Mouse (Mus musculus) kidney, embryonic 16.5 days (tissue): ENCODE measurements around the gene Trub1. TPM values are rescaled to one million over a fixed set of nuclear protein-coding genes. Genes with fewer than 3 reads are reported as not detected.

Experiments used
- ATAC-seq: fragments of 200-750 bp; cut with Nextera tagmentation; 2 replicates; pipeline ENCODE4 v1.8.0; 2017; ENCODE audit warnings: moderate TSS enrichment; ENCODE audit not compliant: low FRiP score, low TSS enrichment
- H3K27ac ChIP-seq: fragments of 300-500 bp; sonication (generic); 2 replicates; pipeline ENCODE4 v1.5.1; 2014; ENCODE audit warnings: low read length
- H3K27me3 ChIP-seq: fragments of 300-500 bp; sonication (generic); 2 replicates; pipeline ENCODE4 v1.6.1; 2014; ENCODE audit warnings: low read length, control low read depth, mixed read lengths; ENCODE audit not compliant: insufficient read depth
- H3K36me3 ChIP-seq: fragments of 300-500 bp; sonication (generic); 2 replicates; pipeline ENCODE4 v1.6.1; 2014; ENCODE audit warnings: low read length, control low read depth, mixed read lengths; ENCODE audit not compliant: insufficient read depth
- H3K4me1 ChIP-seq: fragments of 300-500 bp; sonication (generic); 2 replicates; pipeline ENCODE4 v1.6.1; 2014; ENCODE audit warnings: low read length, control low read depth, mixed read lengths; ENCODE audit not compliant: insufficient read depth
- H3K4me2 ChIP-seq: fragments of 300-500 bp; sonication (generic); replicated peaks from 2 replicates; pipeline ENCODE4 v1.6.1; 2014; ENCODE audit warnings: low read depth, low read length
- H3K4me3 ChIP-seq: fragments of 300-500 bp; sonication (generic); 2 replicates; pipeline ENCODE4 v1.5.1; 2014; ENCODE audit warnings: mild to moderate bottlenecking, low read length
- H3K9ac ChIP-seq: fragments of 300-500 bp; sonication (generic); replicated peaks from 2 replicates; pipeline ENCODE4 v1.6.1; 2014; ENCODE audit warnings: low read length
- H3K9me3 ChIP-seq: fragments of 300-500 bp; sonication (generic); 2 replicates; pipeline ENCODE4 v1.6.1; 2016; ENCODE audit warnings: low read length, control low read depth
- WGBS: fragments of 180-500 bp; shearing (Covaris S2); extraction: QIAGEN DNeasy Blood & Tissue Kit; methylation state at CpG from one replicate; pipeline ENCODE4 v1.1.7; 2014; 5-methylcytosine and 5-hydroxymethylcytosine counted together
- polyA plus RNA-seq: library from polyadenylated mRNA; unstranded; fragments of >200 nt; fragmentation: Nextera tagmentation; extraction: Ambion mirVana; gene quantifications from 2 replicates; pipeline ENCODE4 v1.2.1, GENCODE M21; 2015

Gene Trub1
- polyA plus RNA-seq = 25.8 and 26.6 TPM in 2 replicates

GRCm38 (mm10) chr19:57452492-57453217, at the start of gene Trub1:
TSS of gene Trub1 (plus strand) at chr19:57452912.
- peak within 1 kb of the TSS; percentile 84 for H3K9ac ChIP-seq
- 4% methylated on average over 26 of the region's 26 CpGs for WGBS
- no peaks in the 10 kb centered on the region; the same call in 1 of the 2 replicates for H3K9me3 ChIP-seq
- peak within 1 kb of the TSS; percentile 58 for H3K27ac ChIP-seq
- peaks cover 12% of the 10 kb centered on the region for H3K4me1 ChIP-seq
- ATAC-seq = peak; percentile 99
- no peaks in the 10 kb centered on the region for H3K27me3 ChIP-seq
- peak within 1 kb of the TSS; percentile 79 for H3K4me3 ChIP-seq
- peak within 1 kb of the TSS; percentile 68 for H3K4me2 ChIP-seq
- 0 out of 2 replicates have a peak, but pooled peaks cover 3% of the 10 kb centered on the region for H3K36me3 ChIP-seq

- no peaks in the 10 kb centered on the region for H3K9me3 ChIP-seq
- H3K27ac ChIP-seq = peak overlapping the region; percentile 56
- WGBS = 9% methylated on average over 24 of the region's 24 CpGs
- peak; percentile 76 for ATAC-seq
- peak overlapping the region; percentile 37 for H3K4me2 ChIP-seq
- H3K9ac ChIP-seq = no peak overlapping the region
- no peak overlapping the region for H3K4me3 ChIP-seq
- peaks cover 11% of the 10 kb centered on the region; the same call in 1 of the 2 replicates for H3K4me1 ChIP-seq
- H3K36me3 ChIP-seq = no peaks in the 10 kb centered on the region
- H3K27me3 ChIP-seq = no peaks in the 10 kb centered on the region
Measured at GRCm38 (mm10) chr19:57403700-57404501, 48.8 kb upstream of the Trub1 start.

GRCm38 (mm10) chr19:57404502-57404848, 48.2 kb upstream of the Trub1 start:
- H3K27ac ChIP-seq = no peak overlapping the region
- no peaks in the 10 kb centered on the region for H3K27me3 ChIP-seq
- H3K4me1 ChIP-seq = peaks cover 11% of the 10 kb centered on the region; the same call in 1 of the 2 replicates
- no peak overlapping the region for H3K4me3 ChIP-seq
- H3K36me3 ChIP-seq = no peaks in the 10 kb centered on the region
- no peak overlapping the region for H3K9ac ChIP-seq
- no peak; the same call in 1 of the 2 replicates for ATAC-seq
- H3K4me2 ChIP-seq = peak overlapping the region; percentile 37
- no peaks in the 10 kb centered on the region for H3K9me3 ChIP-seq
- WGBS = 20% methylated on average over 9 of the region's 9 CpGs

- Histone ChIP-seq H3K27me3 (no peaks in the 10 kb centered on the region), H3K9ac (no peak overlapping the region), H3K36me3 (no peaks in the 10 kb centered on the region), H3K9me3 (no peaks in the 10 kb centered on the region), H3K27ac (no peak overlapping the region), H3K4me2 (no peak overlapping the region), H3K4me1 (peaks cover 30% of the 10 kb centered on the region), H3K4me3 (no peak overlapping the region)
- WGBS = 100% methylated on average over 1 of the region's 1 CpGs
- no peak for ATAC-seq
Measured at GRCm38 (mm10) chr19:57407947-57408346, 44.8 kb upstream of the Trub1 start.

- Histone ChIP-seq H3K27ac (peak overlapping the region; percentile 94), H3K27me3 (peaks cover 4% of the 10 kb centered on the region; the same call in 1 of the 2 replicates), H3K4me2 (peak overlapping the region; percentile 55), H3K36me3 (no peaks in the 10 kb centered on the region), H3K4me1 (peaks cover 26% of the 10 kb centered on the region), H3K9me3 (no peaks in the 10 kb centered on the region), H3K4me3 (peak overlapping the region; percentile 25), H3K9ac (peak overlapping the region; percentile 53)
- 5% methylated on average over 29 of the region's 29 CpGs for WGBS
- peak; percentile 91 for ATAC-seq
Measured at GRCm38 (mm10) chr19:57411375-57412196, 41.1 kb upstream of the Trub1 start.

- Histone ChIP-seq H3K9ac (no peak overlapping the region), H3K4me2 (no peak overlapping the region), H3K27me3 (peaks cover 4% of the 10 kb centered on the region; the same call in 1 of the 2 replicates), H3K4me1 (peaks cover 31% of the 10 kb centered on the region), H3K27ac (no peak overlapping the region), H3K4me3 (no peak overlapping the region), H3K9me3 (no peaks in the 10 kb centered on the region), H3K36me3 (no peaks in the 10 kb centered on the region)
- ATAC-seq = no peak
- 67% methylated on average over 3 of the region's 3 CpGs for WGBS
Measured at GRCm38 (mm10) chr19:57413170-57413569, 39.5 kb upstream of the Trub1 start.

GRCm38 (mm10) chr19:57413918-57414317, 38.8 kb upstream of the Trub1 start:
- Histone ChIP-seq H3K27me3 (peaks cover 4% of the 10 kb centered on the region; the same call in 1 of the 2 replicates), H3K9ac (no peak overlapping the region), H3K4me2 (no peak overlapping the region), H3K4me1 (peaks cover 37% of the 10 kb centered on the region), H3K36me3 (no peaks in the 10 kb centered on the region), H3K9me3 (no peaks in the 10 kb centered on the region), H3K27ac (no peak overlapping the region), H3K4me3 (no peak overlapping the region)
- WGBS = 91% methylated on average over 6 of the region's 6 CpGs
- ATAC-seq = no peak

GRCm38 (mm10) chr19:57415031-57415807, 37.5 kb upstream of the Trub1 start:
- no peak overlapping the region for H3K4me3 ChIP-seq
- H3K27ac ChIP-seq = no peak overlapping the region
- H3K4me2 ChIP-seq = no peak overlapping the region
- no peaks in the 10 kb centered on the region for H3K9me3 ChIP-seq
- peaks cover 4% of the 10 kb centered on the region; the same call in 1 of the 2 replicates for H3K27me3 ChIP-seq
- 91% methylated on average over 8 of the region's 8 CpGs for WGBS
- H3K9ac ChIP-seq = no peak overlapping the region
- ATAC-seq = no peak
- H3K36me3 ChIP-seq = no peaks in the 10 kb centered on the region
- peaks cover 37% of the 10 kb centered on the region for H3K4me1 ChIP-seq
